26 mouse cellular contexts compared by ENCODE assay signal in genomic region chr8:122074442-122074841, GRCm38 (mm10).
DNase-seq lines count a peak whose midpoint lies in the region; ATAC-seq and TF ChIP-seq lines count a peak whose summit lies in the region.
"Had no signal": no experiment of that assay in that cellular context is flagged by ENCODE, and none has a peak within 500 bp of the region (broad histone marks: within the 10 kb centered on the region; RNA-seq: fewer than 3 reads in every experiment).

No protein-coding gene starts in this region.

- 20% methylated on average over 9 of the region's 9 CpGs for WGBS in stomach, embryonic 14.5 days
- 20% methylated on average over 9 of the region's 9 CpGs for WGBS in stomach, postnatal 0 days
- WGBS in intestine, embryonic 15.5 days = 38% methylated on average over 9 of the region's 9 CpGs
- 90% methylated on average over 9 of the region's 9 CpGs for WGBS in midbrain, embryonic 13.5 days

- H3K4me2 ChIP-seq in stomach, embryonic 14.5 days (replicated peaks; ENCODE audit: low read depth, low read length) = no peak overlapping the region
- H3K4me2 ChIP-seq in stomach, postnatal 0 days (replicated peaks; ENCODE audit: low read depth) = no peak overlapping the region
- no peak overlapping the region for H3K4me2 ChIP-seq in intestine, embryonic 15.5 days (replicated peaks)
- H3K4me2 ChIP-seq in midbrain, embryonic 13.5 days (replicated peaks) = no peak overlapping the region
- H3K4me2 ChIP-seq: embryonic facial prominence, embryonic 15.5 days; hindbrain, embryonic 15.5 days; kidney, embryonic 15.5 days; limb, embryonic 15.5 days; midbrain, embryonic 11.5 days; neural tube, embryonic 15.5 days had no signal

- ATAC-seq in stomach, embryonic 14.5 days (ENCODE audit: insufficient number of reproducible peaks, insufficient read depth, low FRiP score, low read depth) = peak; percentile 25; the same call in 1 of the 2 replicates
- ATAC-seq in stomach, postnatal 0 days (ENCODE audit: low FRiP score, low TSS enrichment) = no peak
- peak; percentile 53 for ATAC-seq in intestine, embryonic 15.5 days
- ATAC-seq in midbrain, embryonic 13.5 days = no peak
- ATAC-seq: activated CD4-positive, CD25-positive, alpha-beta regulatory T cell, adult 4 months; forebrain, embryonic 14.5 days had no signal

- intact Hi-C loops in gastrocnemius, adult 2 months (cut with DNase I) = no loop called here

- peaks cover 22% of the 10 kb centered on the region; the same call in 1 of the 2 replicates for H3K4me1 ChIP-seq in stomach, embryonic 14.5 days (ENCODE audit: control insufficient read depth, insufficient read depth, low read length)
- H3K4me1 ChIP-seq in stomach, postnatal 0 days (replicated peaks; ENCODE audit: control insufficient read depth, insufficient read depth) = no peaks in the 10 kb centered on the region
- H3K4me1 ChIP-seq in intestine, embryonic 15.5 days (replicated peaks) = peaks cover 33% of the 10 kb centered on the region
- H3K4me1 ChIP-seq in midbrain, embryonic 13.5 days (replicated peaks) = peaks cover 8% of the 10 kb centered on the region; the same call in 1 of the 2 replicates
- H3K4me1 ChIP-seq: hindbrain, embryonic 15.5 days; neural tube, embryonic 15.5 days had no signal

- TF ChIP-seq CTCF in stomach, postnatal 0 days (IDR thresholded peaks at IDR 0.05; ENCODE audit: low read depth) = no peak
- TF ChIP-seq CTCF in gastrocnemius, adult 2 months (IDR thresholded peaks at IDR 0.05) = no peak

- TF ChIP-seq EP300 in stomach, postnatal 0 days (optimal IDR thresholded peaks at IDR 0.05) = no peak

- no peaks in the 10 kb centered on the region for H3K36me3 ChIP-seq in stomach, embryonic 14.5 days (ENCODE audit: control insufficient read depth, insufficient read depth, low read length)
- H3K36me3 ChIP-seq in stomach, postnatal 0 days (ENCODE audit: control insufficient read depth, insufficient read depth, low read length) = no peaks in the 10 kb centered on the region
- no peaks in the 10 kb centered on the region for H3K36me3 ChIP-seq in intestine, embryonic 15.5 days
- no peaks in the 10 kb centered on the region for H3K36me3 ChIP-seq in midbrain, embryonic 13.5 days
- H3K36me3 ChIP-seq: embryonic facial prominence, embryonic 15.5 days; heart, embryonic 10.5 days; hindbrain, embryonic 15.5 days; kidney, embryonic 15.5 days; limb, embryonic 15.5 days; neural tube, embryonic 15.5 days had no signal

- H3K9me3 ChIP-seq in stomach, embryonic 14.5 days (ENCODE audit: control insufficient read depth, low read depth, low read length) = no peaks in the 10 kb centered on the region
- no peaks in the 10 kb centered on the region for H3K9me3 ChIP-seq in stomach, postnatal 0 days (ENCODE audit: control insufficient read depth, low read length)
- H3K9me3 ChIP-seq in intestine, embryonic 15.5 days = no peaks in the 10 kb centered on the region
- no peaks in the 10 kb centered on the region for H3K9me3 ChIP-seq in midbrain, embryonic 13.5 days
- H3K9me3 ChIP-seq: embryonic facial prominence, embryonic 15.5 days; heart, embryonic 10.5 days; hindbrain, embryonic 15.5 days; kidney, embryonic 15.5 days; limb, embryonic 15.5 days; neural tube, embryonic 15.5 days had no signal

- DNase-seq in stomach, postnatal 0 days (ENCODE audit: low spot score) = no peak
- DNase-seq in lung, postnatal 36 days = peak; percentile 21
- DNase-seq in adrenal gland, adult 18-20 months (ENCODE audit: low spot score in 2 of 2) = no peak
- no peak for DNase-seq in gastrocnemius, adult 2 months
- DNase-seq: adrenal gland, postnatal 25 days; cerebellum, adult 11 months; cerebellum, adult 9-11 months; kidney, adult 11 months; kidney, postnatal 4 days; layer of hippocampus, adult 9-11 months; right cerebral cortex, adult 18-20 months; right cerebral cortex, postnatal 4 days; thymus, postnatal 25 days had no signal

- 0 out of 2 replicates have a peak, but pooled peaks cover 2% of the 10 kb centered on the region for H3K27me3 ChIP-seq in stomach, embryonic 14.5 days (ENCODE audit: control insufficient read depth, insufficient read depth, low read length)
- H3K27me3 ChIP-seq in stomach, postnatal 0 days (ENCODE audit: control insufficient read depth, insufficient read depth, low read length) = no peaks in the 10 kb centered on the region
- peaks cover 17% of the 10 kb centered on the region for H3K27me3 ChIP-seq in intestine, embryonic 15.5 days (replicated peaks)
- H3K27me3 ChIP-seq in midbrain, embryonic 13.5 days = peaks cover 4% of the 10 kb centered on the region; the same call in 1 of the 2 replicates
- H3K27me3 ChIP-seq: embryonic facial prominence, embryonic 15.5 days; hindbrain, embryonic 15.5 days; neural tube, embryonic 15.5 days had no signal

- no peak overlapping the region for H3K9ac ChIP-seq in stomach, embryonic 14.5 days (replicated peaks; ENCODE audit: low read depth, low read length)
- no peak overlapping the region for H3K9ac ChIP-seq in stomach, postnatal 0 days (ENCODE audit: low read length)
- no peak overlapping the region for H3K9ac ChIP-seq in intestine, embryonic 15.5 days
- no peak overlapping the region for H3K9ac ChIP-seq in midbrain, embryonic 13.5 days (replicated peaks)
- H3K9ac ChIP-seq: embryonic facial prominence, embryonic 15.5 days; hindbrain, embryonic 15.5 days; kidney, embryonic 15.5 days; limb, embryonic 15.5 days; liver, embryonic 14.5 days; neural tube, embryonic 15.5 days had no signal

- H3K27ac ChIP-seq in stomach, embryonic 14.5 days (ENCODE audit: low read length) = no peak overlapping the region
- H3K27ac ChIP-seq in stomach, postnatal 0 days (replicated peaks) = no peak overlapping the region; the same call in 1 of the 2 replicates
- H3K27ac ChIP-seq in intestine, embryonic 15.5 days = no peak overlapping the region
- no peak overlapping the region for H3K27ac ChIP-seq in gastrocnemius, adult 2 months
- no peak overlapping the region for H3K27ac ChIP-seq in midbrain, embryonic 13.5 days
- H3K27ac ChIP-seq: embryonic facial prominence, embryonic 15.5 days; hindbrain, embryonic 15.5 days; kidney, embryonic 15.5 days; limb, embryonic 15.5 days; liver, embryonic 14.5 days; neural tube, embryonic 15.5 days had no signal

- H3K4me3 ChIP-seq in stomach, embryonic 14.5 days (ENCODE audit: low read depth, low read length) = no peak overlapping the region
- no peak overlapping the region for H3K4me3 ChIP-seq in stomach, postnatal 0 days (ENCODE audit: low read depth, low read length)
- H3K4me3 ChIP-seq in intestine, embryonic 15.5 days (replicated peaks) = no peak overlapping the region
- no peak overlapping the region for H3K4me3 ChIP-seq in gastrocnemius, adult 2 months
- no peak overlapping the region for H3K4me3 ChIP-seq in midbrain, embryonic 13.5 days (replicated peaks)
- H3K4me3 ChIP-seq: embryonic facial prominence, embryonic 15.5 days; heart, embryonic 10.5 days; hindbrain, embryonic 15.5 days; kidney, embryonic 15.5 days; limb, embryonic 15.5 days; neural tube, embryonic 15.5 days had no signal

Comparison
In these comparisons a context has a peak if more than half of its experiments do, and no peak if none do; other contexts are left out.
1. ATAC-seq: peak in stomach, embryonic 14.5 days (single experiment) and intestine, embryonic 15.5 days (single experiment); none in stomach, postnatal 0 days (single experiment) and midbrain, embryonic 13.5 days (single experiment).